Mouse (Mus musculus) liver, postnatal 0 days (tissue): Measurements from ENCODE around the gene 1700020D05Rik. TPM values are rescaled to one million over a fixed set of nuclear protein-coding genes. Genes with fewer than 3 reads are reported as not detected.
"Not testable (repeated sequence)": the region's sequence is repeated elsewhere in the genome, so short reads cannot be mapped to it uniquely, and the experiment has no call there.

Source experiments
- ATAC-seq: fragments of 200-750 bp; cut with Nextera tagmentation; 2 replicates; pipeline ENCODE4 v1.8.0; 2017; ENCODE audit warnings: mild to moderate bottlenecking, moderate library complexity
- DNase-seq: peaks from one replicate; pipeline ENCODE4 v3.0.0-alpha.2; 2016
- H3K27ac ChIP-seq: fragments of 300-500 bp; sonication (generic); 2 replicates; pipeline ENCODE4 v1.5.1; 2014; ENCODE audit warnings: antibody characterized with exemption, moderate library complexity, mild to moderate bottlenecking, low read depth
- H3K27me3 ChIP-seq: fragments of 300-500 bp; sonication (generic); 2 replicates; pipeline ENCODE4 v1.6.1; 2014; ENCODE audit warnings: low read length, control low read depth, mixed read lengths; ENCODE audit not compliant: insufficient read depth
- H3K36me3 ChIP-seq: fragments of 300-500 bp; sonication (generic); replicated peaks from 2 replicates; pipeline ENCODE4 v1.6.1; 2014; ENCODE audit warnings: mild to moderate bottlenecking, control low read depth, low read length, moderate library complexity, mixed read lengths; ENCODE audit not compliant: insufficient read depth
- H3K4me1 ChIP-seq: fragments of 300-500 bp; sonication (generic); 2 replicates; pipeline ENCODE4 v1.6.1; 2014; ENCODE audit warnings: antibody characterized with exemption, mild to moderate bottlenecking, control low read depth; ENCODE audit not compliant: insufficient read depth
- H3K4me2 ChIP-seq: fragments of 300-500 bp; sonication (generic); 2 replicates; pipeline ENCODE4 v1.6.1; 2014; ENCODE audit warnings: low read depth, mild to moderate bottlenecking, low read length, moderate library complexity, mixed read lengths
- H3K4me3 ChIP-seq: fragments of 300-500 bp; sonication (generic); 2 replicates; pipeline ENCODE4 v1.5.1; 2014; ENCODE audit warnings: low read depth, low read length
- H3K9ac ChIP-seq: fragments of 300-500 bp; sonication (generic); replicated peaks from 2 replicates; pipeline ENCODE4 v1.6.1; 2014; ENCODE audit warnings: mild to moderate bottlenecking, moderate library complexity
- H3K9me3 ChIP-seq: fragments of 300-500 bp; sonication (generic); 2 replicates; pipeline ENCODE4 v1.6.1; 2016; ENCODE audit warnings: mild to moderate bottlenecking, control low read depth, low read length, mixed read lengths
- CTCF ChIP-seq: sonication (generic); IDR thresholded peaks from 2 replicates; pipeline ENCODE4 v1.5.1; 2016; ENCODE audit warnings: antibody characterized with exemption, low read depth
- EP300 ChIP-seq: IDR thresholded peaks from 2 replicates; pipeline ENCODE4 v1.6.1; 2016; ENCODE audit warnings: antibody characterized with exemption, low read depth, mild to moderate bottlenecking
- WGBS: fragments of 180-500 bp; shearing (Covaris S2); extraction: QIAGEN DNeasy Blood & Tissue Kit; methylation state at CpG from one replicate; pipeline ENCODE4 v1.1.7; 2014; ENCODE audit not compliant: insufficient replicate concordance; 5-methylcytosine and 5-hydroxymethylcytosine counted together
- polyA plus RNA-seq: library from polyadenylated mRNA; unstranded; fragments of >200 nt; fragmentation: Nextera tagmentation; extraction: Ambion mirVana; gene quantifications from 2 replicates; pipeline ENCODE4 v1.2.1, GENCODE M21; 2015

The 1700020D05Rik gene
- polyA plus RNA-seq, 1 experiment from 2014 or later, result not detected

- Histone ChIP-seq H3K4me3 (no peak overlapping the region), H3K27me3 (no peaks in the 10 kb centered on the region), H3K4me2 (no peak overlapping the region), H3K27ac (no peak overlapping the region), H3K9me3 (no peaks in the 10 kb centered on the region), H3K4me1 (peaks cover 7% of the 10 kb centered on the region; the same call in 1 of the 2 replicates), H3K9ac (no peak overlapping the region), H3K36me3 (peaks cover 47% of the 10 kb centered on the region)
- 89% methylated on average over 16 of the region's 16 CpGs for WGBS
- no peak for TF ChIP-seq EP300
- no peak for TF ChIP-seq CTCF
- ATAC-seq, result no peak
- DNase-seq, result no peak
These were observed 7.6 kb downstream of the 1700020D05Rik start for GRCm38 (mm10) chr19:5496052-5496370.

- H3K9ac ChIP-seq, result no peak overlapping the region
- H3K4me1 ChIP-seq, result peaks cover 7% of the 10 kb centered on the region; the same call in 1 of the 2 replicates
- DNase-seq (no peak), ATAC-seq (no peak)
- no peak overlapping the region for H3K4me2 ChIP-seq
- H3K9me3 ChIP-seq, result no peaks in the 10 kb centered on the region
- H3K27me3 ChIP-seq, result no peaks in the 10 kb centered on the region
- no peak overlapping the region for H3K4me3 ChIP-seq
- TF ChIP-seq CTCF (no peak), EP300 (no peak)
- 84% methylated on average over 12 of the region's 12 CpGs for WGBS
- peaks cover 47% of the 10 kb centered on the region for H3K36me3 ChIP-seq
- H3K27ac ChIP-seq, result no peak overlapping the region
These were observed 8.1 kb downstream of the 1700020D05Rik start for GRCm38 (mm10) chr19:5495353-5496051.

DNA sequence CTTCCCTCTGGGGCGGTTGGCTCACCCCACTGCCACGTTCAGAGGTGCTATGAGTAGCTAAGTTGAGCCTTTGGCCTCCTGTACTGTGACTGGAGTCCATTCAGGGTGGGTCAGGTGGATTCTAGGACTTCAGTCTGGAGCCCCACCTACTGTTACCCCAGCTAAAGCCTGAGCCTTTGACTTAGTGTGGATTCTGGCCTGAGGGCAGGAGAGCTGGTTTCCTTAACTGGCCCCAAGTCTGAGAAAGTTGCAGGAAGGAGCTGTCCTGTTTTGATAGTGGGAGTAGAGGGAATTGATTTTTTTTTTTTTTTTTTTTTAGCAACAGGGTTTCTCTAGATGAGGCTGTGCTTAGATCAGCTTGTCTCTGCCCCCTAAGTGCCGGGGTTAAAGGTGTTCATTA is 9.3 kb downstream of the 1700020D05Rik start:
- H3K9me3 ChIP-seq, result no peaks in the 10 kb centered on the region
- peaks cover 12% of the 10 kb centered on the region for H3K4me1 ChIP-seq
- H3K36me3 ChIP-seq, result peaks cover 47% of the 10 kb centered on the region
- no peak for TF ChIP-seq EP300
- no peak for TF ChIP-seq CTCF
- H3K4me2 ChIP-seq, result no peak overlapping the region
- DNase-seq (no peak), ATAC-seq (no peak)
- no peak overlapping the region for H3K4me3 ChIP-seq
- H3K27me3 ChIP-seq, result no peaks in the 10 kb centered on the region
- H3K27ac ChIP-seq, result no peak overlapping the region
- no peak overlapping the region for H3K9ac ChIP-seq
- 85% methylated on average over 3 of the region's 3 CpGs for WGBS

DNA sequence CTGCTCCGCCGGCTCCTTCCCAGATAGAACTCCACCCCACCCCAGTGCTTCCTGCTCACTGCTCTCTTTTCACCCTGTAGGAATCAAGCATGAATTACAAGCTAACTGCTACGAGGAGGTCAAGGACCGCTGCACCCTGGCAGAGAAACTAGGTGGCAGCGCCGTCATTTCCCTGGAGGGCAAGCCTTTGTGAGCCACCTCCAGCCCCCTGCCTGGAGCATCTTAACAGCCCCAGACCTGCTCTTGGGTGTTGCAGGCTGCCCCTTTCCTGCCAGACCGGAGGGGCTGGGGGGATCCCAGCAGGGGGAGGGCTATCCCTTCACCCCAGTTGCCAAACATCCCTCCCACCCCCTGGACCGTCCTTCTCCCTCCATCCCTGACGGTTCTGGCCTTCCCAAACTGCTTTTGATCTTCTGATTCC is 10.3 kb downstream of the 1700020D05Rik start:
- not testable (repeated sequence) for H3K9ac ChIP-seq, H3K27ac ChIP-seq, H3K9me3 ChIP-seq, ATAC-seq, H3K4me2 ChIP-seq, H3K27me3 ChIP-seq, DNase-seq, H3K4me3 ChIP-seq
- Histone ChIP-seq H3K36me3 (peaks cover 44% of the 10 kb centered on the region), H3K4me1 (peaks cover 19% of the 10 kb centered on the region)
- TF ChIP-seq CTCF, result 0 out of 2 replicates have a peak, but pooled peaks have one; percentile 15
- 74% methylated on average over 9 of the region's 9 CpGs for WGBS

DNA sequence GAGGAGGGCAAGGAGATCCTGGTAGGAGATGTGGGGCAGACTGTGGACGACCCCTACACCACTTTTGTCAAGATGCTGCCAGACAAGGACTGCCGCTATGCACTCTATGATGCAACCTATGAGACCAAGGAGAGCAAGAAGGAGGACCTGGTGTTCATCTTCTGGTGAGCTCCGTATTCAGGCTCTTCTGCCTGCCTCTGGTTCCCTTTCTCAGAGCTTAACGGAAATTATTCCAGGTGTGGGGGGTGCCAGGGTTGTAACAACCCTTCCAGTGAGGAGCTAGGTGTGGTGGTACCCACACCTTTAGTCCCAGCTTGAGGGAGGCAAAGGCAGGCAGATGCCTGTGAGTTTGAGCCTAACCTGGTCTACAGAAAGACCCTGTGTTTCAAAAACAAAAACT is 10.9 kb downstream of the 1700020D05Rik start:
- 0 out of 2 replicates have a peak overlapping the region, but pooled peaks have one; percentile 8 for H3K9ac ChIP-seq
- WGBS, result 83% methylated on average over 4 of the region's 4 CpGs
- TF ChIP-seq EP300 (no peak), CTCF (no peak)
- H3K9me3 ChIP-seq, result no peaks in the 10 kb centered on the region
- H3K4me1 ChIP-seq, result peaks cover 20% of the 10 kb centered on the region
- no peak overlapping the region for H3K4me2 ChIP-seq
- no peak for DNase-seq
- H3K27me3 ChIP-seq, result no peaks in the 10 kb centered on the region
- no peak overlapping the region for H3K4me3 ChIP-seq
- H3K27ac ChIP-seq, result no peak overlapping the region
- no peak for ATAC-seq
- peaks cover 44% of the 10 kb centered on the region for H3K36me3 ChIP-seq

GRCm38 (mm10) chr19:5490898-5491708 is 12.5 kb downstream of the 1700020D05Rik start:
- H3K9me3 ChIP-seq, result no peaks in the 10 kb centered on the region
- TF ChIP-seq CTCF, result 0 out of 2 replicates have a peak, but pooled peaks have one; percentile 3
- no peak; the same call in 1 of the 2 replicates for TF ChIP-seq EP300
- peak overlapping the region; percentile 79 for H3K4me2 ChIP-seq
- no peaks in the 10 kb centered on the region for H3K27me3 ChIP-seq
- peak overlapping the region; percentile 99 for H3K27ac ChIP-seq
- DNase-seq (peak; percentile 87), ATAC-seq (peak; percentile 38)
- peak overlapping the region; percentile 99 for H3K4me3 ChIP-seq
- H3K36me3 ChIP-seq, result peaks cover 31% of the 10 kb centered on the region
- WGBS, result under 1% methylated on average over 55 of the region's 59 CpGs
- H3K4me1 ChIP-seq, result peaks cover 31% of the 10 kb centered on the region
- H3K9ac ChIP-seq, result peak overlapping the region; percentile 99
